Mouse (Mus musculus) forebrain, embryonic 12.5 days (tissue): ENCODE measurements around the gene Vps33b. TPM values are rescaled to one million over a fixed set of nuclear protein-coding genes. Genes with fewer than 3 reads are reported as not detected.

ENCODE experiments used
- ATAC-seq: fragments of 200-750 bp; cut with Nextera tagmentation; 2 replicates; pipeline ENCODE4 v1.8.0; 2017; ENCODE audit warnings: moderate TSS enrichment; ENCODE audit not compliant: low FRiP score
- H3K27ac ChIP-seq: fragments of 300-500 bp; sonication (generic); 2 replicates; pipeline ENCODE4 v1.5.1; 2016; ENCODE audit warnings: mild to moderate bottlenecking
- H3K27me3 ChIP-seq: fragments of 300-500 bp; sonication (generic); 2 replicates; pipeline ENCODE4 v1.6.1; 2016; ENCODE audit warnings: mild to moderate bottlenecking
- H3K36me3 ChIP-seq: fragments of 300-500 bp; sonication (generic); replicated peaks from 2 replicates; pipeline ENCODE4 v1.6.1; 2016; ENCODE audit warnings: mild to moderate bottlenecking
- H3K4me1 ChIP-seq: fragments of 300-500 bp; sonication (generic); 2 replicates; pipeline ENCODE4 v1.6.1; 2016
- H3K4me2 ChIP-seq: fragments of 300-500 bp; sonication (generic); 2 replicates; pipeline ENCODE4 v1.6.1; 2016; ENCODE audit warnings: mild to moderate bottlenecking, moderate library complexity
- H3K4me3 ChIP-seq: fragments of 300-500 bp; sonication (generic); replicated peaks from 2 replicates; pipeline ENCODE4 v1.5.1; 2016; ENCODE audit warnings: mild to moderate bottlenecking
- H3K9ac ChIP-seq: fragments of 300-500 bp; sonication (generic); 2 replicates; pipeline ENCODE4 v1.6.1; 2016; ENCODE audit warnings: mild to moderate bottlenecking
- H3K9me3 ChIP-seq: fragments of 300-500 bp; sonication (generic); 2 replicates; pipeline ENCODE4 v1.6.1; 2016
- WGBS: fragments of 180-500 bp; shearing (Covaris S2); methylation state at CpG from one replicate; pipeline ENCODE4 v1.1.7; 2016; 5-methylcytosine and 5-hydroxymethylcytosine counted together
- polyA plus RNA-seq: library from polyadenylated mRNA; unstranded; fragments of >200 nt; fragmentation: Nextera tagmentation; extraction: Ambion mirVana; gene quantifications from 2 replicates; pipeline ENCODE4 v1.2.1, GENCODE M21; 2016

Gene Vps33b
- polyA plus RNA-seq, 1 experiment from 2014 or later = 17.4 TPM

DNA sequence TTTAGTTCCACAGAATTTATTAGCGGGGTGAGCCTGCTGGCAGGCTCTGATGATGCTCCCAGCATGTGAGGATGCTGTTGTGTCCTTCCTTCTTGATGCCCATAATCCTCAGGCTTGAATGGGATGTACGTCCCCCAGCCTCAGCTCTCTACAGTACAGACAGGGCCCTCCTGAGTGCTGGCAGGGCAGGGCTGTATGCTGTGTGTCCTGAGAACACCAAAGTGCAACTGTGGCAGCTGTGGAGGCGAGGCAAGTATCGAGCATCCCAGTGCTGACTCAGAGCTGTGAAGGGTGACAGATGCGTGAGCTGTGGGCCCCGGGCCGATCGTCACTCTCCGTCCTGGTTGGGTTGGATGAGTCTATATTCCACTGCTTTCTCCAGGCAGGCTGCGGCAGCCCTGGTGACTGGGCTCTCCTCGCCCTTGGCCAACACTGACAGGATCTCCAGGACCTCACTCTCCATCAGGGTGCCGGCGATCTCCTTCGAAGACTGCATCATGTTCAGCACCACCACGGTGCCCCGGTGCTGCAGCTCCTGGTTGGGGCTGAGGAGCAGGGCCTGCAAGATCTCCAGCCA is 55.9 kb downstream of the Vps33b start:
- H3K9me3 ChIP-seq = no peaks in the 10 kb centered on the region
- no peak overlapping the region for H3K4me3 ChIP-seq
- peaks cover 61% of the 10 kb centered on the region for H3K36me3 ChIP-seq
- no peak for ATAC-seq
- H3K9ac ChIP-seq = no peak overlapping the region
- WGBS = 96% methylated on average over 16 of the region's 16 CpGs
- no peaks in the 10 kb centered on the region for H3K27me3 ChIP-seq
- H3K27ac ChIP-seq = 0 out of 2 replicates have a peak overlapping the region, but pooled peaks have one; percentile 25
- no peak overlapping the region for H3K4me2 ChIP-seq
- peaks cover 22% of the 10 kb centered on the region for H3K4me1 ChIP-seq

DNA sequence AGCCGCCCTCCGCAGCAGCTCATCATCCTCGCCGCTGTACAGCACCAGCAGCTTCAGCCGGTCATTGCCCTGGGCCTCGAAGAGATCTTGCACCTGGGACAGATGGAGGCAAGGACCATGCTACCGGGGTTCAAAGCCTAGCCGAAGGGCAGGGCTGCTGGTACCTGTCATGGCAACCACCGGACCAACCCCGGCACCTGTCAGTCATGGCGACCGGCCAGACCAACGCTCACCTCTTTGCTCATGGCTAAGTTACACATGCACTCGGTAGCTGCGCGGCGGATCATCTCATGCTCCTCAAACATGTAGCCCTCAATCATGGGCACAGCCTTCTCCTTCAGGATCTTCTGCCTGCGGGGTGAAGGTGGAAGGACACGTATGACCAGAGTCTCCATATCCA is 56.6 kb downstream of the Vps33b start:
- no peak overlapping the region for H3K27ac ChIP-seq
- peaks cover 61% of the 10 kb centered on the region for H3K36me3 ChIP-seq
- no peaks in the 10 kb centered on the region for H3K27me3 ChIP-seq
- H3K4me3 ChIP-seq = no peak overlapping the region
- no peak for ATAC-seq
- H3K9ac ChIP-seq = no peak overlapping the region
- H3K9me3 ChIP-seq = no peaks in the 10 kb centered on the region
- 97% methylated on average over 19 of the region's 19 CpGs for WGBS
- H3K4me2 ChIP-seq = no peak overlapping the region
- H3K4me1 ChIP-seq = peaks cover 22% of the 10 kb centered on the region

DNA sequence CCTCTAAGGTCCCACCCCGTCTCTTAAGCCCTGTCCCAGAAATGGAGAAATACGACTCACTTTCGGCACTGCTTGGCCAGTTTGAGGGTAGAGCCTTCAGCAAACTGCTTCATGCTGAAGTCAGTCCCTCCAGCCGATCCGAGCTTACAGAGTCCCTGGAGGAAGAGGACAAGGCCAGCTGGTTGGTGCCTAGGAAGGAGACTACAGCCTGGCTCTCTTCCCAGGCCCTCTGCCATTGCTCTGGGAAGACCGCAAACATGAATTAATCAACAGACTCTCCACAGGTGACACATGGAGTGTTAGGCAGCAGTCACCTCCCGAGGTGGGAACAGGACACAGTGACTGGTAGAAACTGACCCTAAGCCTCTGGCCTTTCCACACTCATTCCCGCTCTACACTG is 60.8 kb downstream of the Vps33b start:
- Histone ChIP-seq H3K9me3 (no peaks in the 10 kb centered on the region), H3K27me3 (no peaks in the 10 kb centered on the region), H3K4me3 (no peak overlapping the region), H3K9ac (no peak overlapping the region), H3K4me1 (peaks cover 2% of the 10 kb centered on the region), H3K27ac (no peak overlapping the region), H3K36me3 (peaks cover 98% of the 10 kb centered on the region), H3K4me2 (no peak overlapping the region)
- WGBS = 93% methylated on average over 8 of the region's 8 CpGs
- no peak for ATAC-seq

DNA sequence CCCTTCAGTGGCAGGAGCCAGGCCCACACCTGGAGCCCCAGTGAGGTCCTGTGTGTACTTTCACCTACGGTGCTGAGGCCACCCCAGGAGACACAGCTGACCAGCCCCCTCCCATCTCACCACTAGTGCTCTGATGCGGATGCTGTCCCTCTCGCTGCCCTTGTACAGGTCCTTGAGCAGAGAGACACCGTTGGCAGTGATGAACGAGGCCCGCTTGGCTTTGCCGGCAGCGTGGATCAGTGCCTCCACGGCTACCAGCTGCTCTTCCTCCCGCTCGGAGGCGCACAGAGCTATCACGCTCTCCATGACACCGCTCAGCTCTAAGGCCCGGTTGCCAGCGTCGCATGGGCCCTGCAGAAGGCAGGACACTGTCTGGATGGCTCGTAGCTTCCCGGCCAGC is 62.0 kb downstream of the Vps33b start:
- Histone ChIP-seq H3K4me3 (no peak overlapping the region), H3K36me3 (peaks cover 98% of the 10 kb centered on the region), H3K4me2 (no peak overlapping the region), H3K27me3 (no peaks in the 10 kb centered on the region), H3K9me3 (no peaks in the 10 kb centered on the region), H3K9ac (no peak overlapping the region), H3K27ac (no peak overlapping the region), H3K4me1 (no peaks in the 10 kb centered on the region)
- WGBS = 98% methylated on average over 19 of the region's 19 CpGs
- ATAC-seq = no peak

DNA sequence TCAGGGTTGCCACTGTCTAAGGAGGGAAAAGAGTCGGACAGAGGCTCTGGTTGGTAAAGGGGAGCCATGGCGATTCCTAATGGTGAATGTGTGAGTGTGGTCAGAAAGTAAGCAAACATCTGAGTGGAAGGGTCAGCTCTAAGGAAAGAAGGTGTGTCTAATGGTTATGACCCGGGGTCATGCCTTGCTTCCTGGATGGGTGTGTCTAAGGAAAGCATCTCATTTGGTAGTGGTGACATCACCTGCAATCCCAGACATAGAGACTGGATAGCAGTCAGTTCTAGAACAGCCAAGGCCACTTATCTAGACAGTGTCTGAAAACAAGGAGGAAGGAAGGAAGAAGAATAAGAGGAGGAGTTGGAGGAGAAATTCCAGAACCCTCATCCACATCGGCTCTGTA is 65.4 kb downstream of the Vps33b start:
- Histone ChIP-seq H3K27ac (no peak overlapping the region), H3K4me1 (peaks cover 20% of the 10 kb centered on the region), H3K27me3 (no peaks in the 10 kb centered on the region), H3K4me2 (no peak overlapping the region), H3K4me3 (no peak overlapping the region), H3K9me3 (no peaks in the 10 kb centered on the region), H3K9ac (no peak overlapping the region), H3K36me3 (peaks cover 80% of the 10 kb centered on the region)
- WGBS = 92% methylated on average over 4 of the region's 4 CpGs
- no peak for ATAC-seq

DNA sequence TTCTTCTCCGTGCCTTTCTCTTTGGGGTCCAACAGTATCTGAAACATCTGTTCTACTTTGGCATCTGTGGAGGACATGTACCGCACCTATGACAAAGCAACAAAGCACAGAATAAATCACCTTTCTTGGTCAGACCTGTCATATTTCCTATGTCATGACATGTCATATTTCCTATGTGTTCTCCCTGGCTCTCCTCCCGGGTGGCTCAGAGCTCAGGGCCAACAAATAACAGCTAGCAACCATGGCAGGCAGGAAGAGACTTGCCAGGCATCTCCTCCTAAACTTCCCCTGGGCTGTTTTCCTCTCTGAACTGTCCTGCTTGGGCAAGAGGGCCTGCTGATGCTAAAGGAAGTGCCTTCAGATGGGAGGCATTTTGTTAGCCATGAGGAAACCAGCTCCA is 67.5 kb downstream of the Vps33b start:
- Histone ChIP-seq H3K27ac (no peak overlapping the region), H3K36me3 (peaks cover 59% of the 10 kb centered on the region), H3K4me3 (no peak overlapping the region), H3K4me1 (peaks cover 36% of the 10 kb centered on the region), H3K9me3 (no peaks in the 10 kb centered on the region), H3K9ac (no peak overlapping the region), H3K27me3 (no peaks in the 10 kb centered on the region), H3K4me2 (no peak overlapping the region)
- WGBS = 96% methylated on average over 3 of the region's 3 CpGs
- no peak for ATAC-seq

DNA sequence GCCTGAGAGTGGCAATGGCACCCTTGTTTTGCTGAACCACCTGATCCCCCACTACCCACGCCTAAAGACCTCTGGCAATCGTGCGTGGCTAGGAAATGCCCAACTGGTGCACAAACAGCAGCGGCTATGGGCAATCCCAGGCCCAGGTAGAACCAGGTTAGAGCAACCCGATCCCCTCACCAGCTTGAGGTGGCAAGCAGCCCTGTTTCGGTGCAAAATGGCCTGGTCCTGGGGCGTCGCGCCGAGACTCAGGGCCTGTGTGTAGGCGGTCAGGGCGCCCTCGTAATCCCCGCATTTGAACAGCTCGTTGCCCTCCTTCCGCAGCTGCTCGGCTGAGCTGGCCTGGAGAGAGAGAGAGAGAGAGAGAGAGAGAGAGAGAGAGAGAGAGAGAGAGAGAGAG is 69.9 kb downstream of the Vps33b start:
- H3K4me1 ChIP-seq = peaks cover 50% of the 10 kb centered on the region
- H3K27me3 ChIP-seq = no peaks in the 10 kb centered on the region
- H3K36me3 ChIP-seq = peaks cover 35% of the 10 kb centered on the region
- peak overlapping the region; percentile 67 for H3K4me3 ChIP-seq
- H3K9me3 ChIP-seq = no peaks in the 10 kb centered on the region
- peak overlapping the region; percentile 90 for H3K4me2 ChIP-seq
- H3K9ac ChIP-seq = peak overlapping the region; percentile 77
- WGBS = 10% methylated on average over 17 of the region's 17 CpGs
- peak overlapping the region; percentile 71 for H3K27ac ChIP-seq
- no peak for ATAC-seq

DNA sequence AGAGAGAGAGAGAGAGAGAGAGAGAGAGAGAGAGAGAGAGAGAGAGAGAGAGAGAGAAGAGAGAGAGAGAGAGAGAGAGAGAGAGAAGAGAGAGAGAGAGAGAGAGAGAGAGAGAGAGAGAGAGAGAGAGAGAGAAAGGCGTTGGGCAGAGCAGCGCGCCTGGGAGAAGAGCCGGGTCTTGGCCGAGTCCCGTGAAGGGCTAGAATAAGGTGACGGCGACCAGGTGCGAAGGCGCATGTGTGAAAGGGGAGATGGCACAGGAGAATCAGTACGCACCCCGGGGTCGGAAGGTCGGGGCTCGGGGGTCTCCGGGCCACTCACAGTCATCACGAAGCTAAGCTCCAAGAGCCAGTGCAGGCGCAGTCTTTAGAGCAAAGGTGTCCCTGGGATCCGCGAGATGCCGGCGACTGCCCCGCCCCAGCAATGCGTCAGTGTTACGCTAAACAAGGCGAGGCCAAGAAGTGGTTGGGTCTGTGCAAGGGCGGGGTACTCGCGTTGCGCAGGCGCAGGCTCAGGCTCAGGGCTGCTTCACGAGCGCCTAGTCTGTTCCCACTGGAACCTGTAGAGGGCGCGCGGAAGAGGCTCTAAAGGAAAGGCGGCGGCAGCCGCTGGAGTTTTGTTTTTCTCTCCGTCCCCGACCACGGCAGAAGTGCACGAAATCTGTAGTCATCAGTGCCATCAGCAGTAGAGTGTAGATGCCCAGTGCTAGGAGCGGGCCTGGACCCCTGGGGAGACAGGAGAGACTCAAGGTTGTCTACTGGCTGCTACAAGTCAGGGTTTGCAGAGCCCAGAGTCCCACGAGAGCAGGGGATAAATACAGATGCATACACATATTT is 70.6 kb downstream of the Vps33b start:
- Histone ChIP-seq H3K4me1 (peaks cover 50% of the 10 kb centered on the region), H3K4me2 (peak overlapping the region; percentile 90), H3K9ac (peak overlapping the region; percentile 77), H3K27ac (peak overlapping the region; percentile 89), H3K4me3 (peak overlapping the region; percentile 67), H3K36me3 (peaks cover 29% of the 10 kb centered on the region), H3K9me3 (no peaks in the 10 kb centered on the region), H3K27me3 (no peaks in the 10 kb centered on the region)
- ATAC-seq = peak; percentile 98
- WGBS = under 1% methylated on average over 45 of the region's 45 CpGs

DNA sequence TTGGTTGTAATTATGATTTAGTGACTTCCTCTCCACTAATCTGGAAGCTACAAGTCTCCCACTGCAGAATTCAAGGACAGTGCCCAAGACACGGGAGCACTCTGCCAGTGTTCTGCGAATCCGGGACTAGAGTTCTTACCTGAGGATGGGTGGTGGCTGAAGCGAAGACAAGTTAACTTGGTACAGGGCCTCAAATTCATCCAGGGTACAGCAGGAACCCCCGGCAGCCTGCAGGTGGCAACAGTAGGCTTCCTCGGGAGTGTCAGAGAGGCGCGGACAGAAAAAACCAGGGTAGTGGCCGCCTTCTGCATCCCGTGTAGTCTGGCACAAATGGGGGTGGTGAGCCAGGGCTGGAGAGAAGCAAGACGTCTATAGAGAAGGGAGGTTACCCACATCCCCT is 71.3 kb downstream of the Vps33b start, which contains the start of gene Unc45a:
Gene Unc45a, minus strand, starts transcription at position 213 of the 400 bp plus-strand sequence.
- H3K27ac ChIP-seq = peak within 1 kb of the TSS; percentile 89
- peaks cover 26% of the 10 kb centered on the region for H3K36me3 ChIP-seq
- no peaks in the 10 kb centered on the region for H3K27me3 ChIP-seq
- peaks cover 50% of the 10 kb centered on the region for H3K4me1 ChIP-seq
- H3K9ac ChIP-seq = peak within 1 kb of the TSS; percentile 77
- 1% methylated on average over 11 of the region's 11 CpGs for WGBS
- H3K4me3 ChIP-seq = peak within 1 kb of the TSS; percentile 67
- no peaks in the 10 kb centered on the region for H3K9me3 ChIP-seq
- H3K4me2 ChIP-seq = peak within 1 kb of the TSS; percentile 90
- ATAC-seq = peak; percentile 34

Other genes with a start within 250 kb of the Vps33b start
- 30.5 and 33.9 TPM in 2 replicates for gene Zfp710, start 244.8 kb upstream of the Vps33b start, polyA plus RNA-seq
- 359 and 369 TPM in 2 replicates for gene Idh2, start 154.3 kb upstream of the Vps33b start, polyA plus RNA-seq
- gene Sema4b, start 82.8 kb upstream of the Vps33b start, polyA plus RNA-seq = 16.7 and 19.4 TPM in 2 replicates
- gene Cib1, start 36.8 kb upstream of the Vps33b start, polyA plus RNA-seq = 34.7 and 41.6 TPM in 2 replicates
- 4.2 and 4.8 TPM in 2 replicates for gene Gdpgp1, start 36.8 kb upstream of the Vps33b start, polyA plus RNA-seq
- gene Ttll13, start 23.3 kb upstream of the Vps33b start, polyA plus RNA-seq = 1.1 and 1.3 TPM in 2 replicates
- gene Ngrn, start 8.4 kb upstream of the Vps33b start, polyA plus RNA-seq = 56.8 TPM in 2 replicates
- gene Prc1, start 24.8 kb downstream of the Vps33b start, polyA plus RNA-seq = 222 and 240 TPM in 2 replicates
- 14.1 and 19.1 TPM in 2 replicates for gene Rccd1, start 54.8 kb downstream of the Vps33b start, polyA plus RNA-seq
- gene Unc45a, start 71.4 kb downstream of the Vps33b start, polyA plus RNA-seq = 43.5 and 45.5 TPM in 2 replicates
- gene Hddc3, start 73.5 kb downstream of the Vps33b start, polyA plus RNA-seq = 24.4 and 28.3 TPM in 2 replicates
- 23.8 and 26.0 TPM in 2 replicates for gene Man2a2, start 101.7 kb downstream of the Vps33b start, polyA plus RNA-seq
- gene Fes, start 118.3 kb downstream of the Vps33b start, polyA plus RNA-seq = 6.6 and 7.4 TPM in 2 replicates
- gene Furin, start 135.8 kb downstream of the Vps33b start, polyA plus RNA-seq = 3.3 and 4.3 TPM in 2 replicates